Mouse (Mus musculus) layer of hippocampus, postnatal 36 days (tissue): ENCODE measurements around the gene Zbtb43. TPM values are rescaled to one million over a fixed set of nuclear protein-coding genes. Genes with fewer than 3 reads are reported as not detected.

ENCODE experiments used
- DNase-seq, 2 experiments: peaks; one replicate each; pipeline ENCODE4 v3.0.0; 2022
- total RNA-seq, 2 experiments: library from RNA; stranded (reverse); gene quantifications; 2 replicates each; pipeline ENCODE4 v1.2.3; 2021

Zbtb43 gene
- total RNA-seq, 2 experiments from 2014 or later = 26.2 to 27.3 TPM

- DNase-seq = no peak
Observed at GRCm38 (mm10) chr2:33453476-33453875, 14.9 kb downstream of the Zbtb43 start.

- no peak for DNase-seq
Observed at GRCm38 (mm10) chr2:33452721-33453120, 15.6 kb downstream of the Zbtb43 start.

GRCm38 (mm10) chr2:33452140-33452539 is 16.2 kb downstream of the Zbtb43 start:
- DNase-seq = no peak

GRCm38 (mm10) chr2:33451038-33451978 is 17.1 kb downstream of the Zbtb43 start:
- DNase-seq = no peak

- no peak for DNase-seq
Observed at GRCm38 (mm10) chr2:33449119-33449873, 19.1 kb downstream of the Zbtb43 start.

GRCm38 (mm10) chr2:33446796-33447195 is 21.6 kb downstream of the Zbtb43 start:
- DNase-seq = no peak

GRCm38 (mm10) chr2:33445741-33446140 is 22.6 kb downstream of the Zbtb43 start:
- DNase-seq = no peak

GRCm38 (mm10) chr2:33444862-33445261 is 23.5 kb downstream of the Zbtb43 start:
- no peak for DNase-seq

- DNase-seq = peak; percentile 62 to 70
Observed at GRCm38 (mm10) chr2:33444358-33444757, 24.0 kb downstream of the Zbtb43 start.

GRCm38 (mm10) chr2:33442701-33443100 is 25.7 kb downstream of the Zbtb43 start:
- no peak for DNase-seq

- no peak for DNase-seq
Observed at GRCm38 (mm10) chr2:33440893-33441292, 27.5 kb downstream of the Zbtb43 start.

- DNase-seq = no peak
Observed at GRCm38 (mm10) chr2:33439980-33440670, 28.2 kb downstream of the Zbtb43 start.

GRCm38 (mm10) chr2:33439471-33439881 is 28.9 kb downstream of the Zbtb43 start:
- DNase-seq = no peak

- DNase-seq = no peak
Observed at GRCm38 (mm10) chr2:33438377-33438776, 30.0 kb downstream of the Zbtb43 start.

GRCm38 (mm10) chr2:33437184-33437583 is 31.2 kb downstream of the Zbtb43 start:
- no peak for DNase-seq

- DNase-seq = no peak
Observed at GRCm38 (mm10) chr2:33436035-33436580, 32.3 kb downstream of the Zbtb43 start.

GRCm38 (mm10) chr2:33435036-33435650 is 33.2 kb downstream of the Zbtb43 start:
- no peak for DNase-seq

GRCm38 (mm10) chr2:33432877-33433276 is 35.5 kb downstream of the Zbtb43 start:
- DNase-seq = no peak

- DNase-seq = peak; percentile 51 to 56
Observed at GRCm38 (mm10) chr2:33430771-33431699, 37.3 kb downstream of the Zbtb43 start, which contains the start of gene Zbtb34. TSS of gene Zbtb34 (minus strand) at chr2:33431324.

GRCm38 (mm10) chr2:33430081-33430770 is 38.1 kb downstream of the Zbtb43 start:
- DNase-seq = no peak
